ENCODE assay signal across 15 mouse cellular contexts in the genomic region with DNA sequence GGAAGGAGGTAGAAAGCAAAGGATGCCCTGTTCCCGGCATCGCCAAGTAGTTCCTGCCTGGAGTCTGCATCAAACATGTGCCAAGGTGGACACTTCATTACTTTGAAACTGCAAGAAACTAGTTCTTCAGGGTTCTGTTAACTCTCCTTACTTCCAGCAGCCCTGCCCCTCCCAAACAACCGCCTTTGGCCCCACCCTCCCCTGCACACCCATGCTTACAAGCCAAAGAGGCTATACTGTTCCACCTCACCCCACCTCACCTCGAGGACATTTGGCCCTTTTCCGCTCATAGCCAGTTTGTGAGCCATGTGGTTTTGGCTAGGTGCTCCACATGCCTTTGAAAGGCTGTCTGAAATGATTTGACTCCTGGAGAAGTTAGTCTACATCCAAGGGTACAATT.
"Had no signal": no experiment of that assay in that cellular context is flagged by ENCODE, and none has a peak within 500 bp of the region (broad histone marks: within the 10 kb centered on the region; RNA-seq: fewer than 3 reads in every experiment).

No protein-coding gene starts in this region.

- DNase-seq: layer of hippocampus, adult 9-11 months; lung, adult 18-20 months; lung, postnatal 10 days; lung, postnatal 36 days; midbrain, embryonic 14.5 days; thymus, adult 18-20 months; thymus, postnatal 36 days had no signal

- H3K4me1 ChIP-seq: lung, embryonic 15.5 days; megakaryocyte, embryonic 14.5 days had no signal

- H3K9ac ChIP-seq: limb, embryonic 13.5 days; lung, embryonic 15.5 days had no signal

- H3K27ac ChIP-seq: kidney, postnatal 0 days; layer of hippocampus, adult 2 months; limb, embryonic 10.5 days; limb, embryonic 13.5 days; lung, embryonic 15.5 days; midbrain, embryonic 10.5 days had no signal

- H3K4me3 ChIP-seq: layer of hippocampus, adult 2 months; limb, embryonic 10.5 days; limb, embryonic 13.5 days; lung, embryonic 15.5 days; megakaryocyte, embryonic 14.5 days; midbrain, embryonic 10.5 days had no signal

- ATAC-seq: intestine, postnatal 0 days had no signal

- H3K36me3 ChIP-seq: limb, embryonic 10.5 days; limb, embryonic 13.5 days; lung, embryonic 15.5 days; midbrain, embryonic 10.5 days had no signal

- H3K27me3 ChIP-seq: limb, embryonic 13.5 days; lung, embryonic 15.5 days; megakaryocyte, embryonic 14.5 days had no signal

- H3K9me3 ChIP-seq: limb, embryonic 10.5 days; limb, embryonic 13.5 days; lung, embryonic 15.5 days; midbrain, embryonic 10.5 days had no signal

- H3K4me2 ChIP-seq: limb, embryonic 13.5 days; lung, embryonic 15.5 days had no signal
